Mouse (Mus musculus) stomach, postnatal 0 days (tissue): ENCODE results near the gene Chrna1.

Experiments used
- CTCF ChIP-seq: IDR thresholded peaks from 2 replicates; pipeline ENCODE4 v1.5.1; 2016; ENCODE audit warnings: antibody characterized with exemption, low read depth, mild to moderate bottlenecking, moderate library complexity
- EP300 ChIP-seq: optimal IDR thresholded peaks from 2 replicates; pipeline ENCODE3; 2016; ENCODE audit warnings: antibody characterized with exemption

DNA sequence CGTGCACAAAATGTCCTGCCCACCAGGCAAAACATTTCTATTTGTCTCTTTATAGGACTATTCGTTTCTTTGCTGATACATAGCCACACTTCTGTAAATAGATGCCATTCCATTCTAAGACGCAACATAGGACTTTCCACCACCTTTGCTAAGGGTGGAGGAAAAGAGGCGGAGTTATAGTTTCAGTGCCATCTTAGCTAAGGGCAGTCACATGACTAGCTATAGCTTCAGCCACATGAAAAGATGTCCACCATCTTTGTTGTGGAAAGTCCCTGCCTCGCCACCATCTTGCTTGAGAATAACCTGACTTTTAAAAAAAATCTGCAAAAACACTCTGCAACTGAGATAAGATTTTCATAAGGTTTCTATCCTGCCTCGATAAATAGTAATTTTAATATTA is 66.0 kb downstream of the Chrna1 start:
- no peak for TF ChIP-seq CTCF
- no peak for TF ChIP-seq EP300
